Mouse (Mus musculus): ENCODE data around the gene Zfp787. TPM values are rescaled to one million over a fixed set of nuclear protein-coding genes. Genes with fewer than 3 reads are reported as not detected.
"Not testable (repeated sequence)": the region's sequence is repeated elsewhere in the genome, so short reads cannot be mapped to it uniquely, and the experiment has no call there.

The Zfp787 gene
- polyA plus RNA-seq, 1 experiment from 2014 or later: 27.7 TPM

DNA sequence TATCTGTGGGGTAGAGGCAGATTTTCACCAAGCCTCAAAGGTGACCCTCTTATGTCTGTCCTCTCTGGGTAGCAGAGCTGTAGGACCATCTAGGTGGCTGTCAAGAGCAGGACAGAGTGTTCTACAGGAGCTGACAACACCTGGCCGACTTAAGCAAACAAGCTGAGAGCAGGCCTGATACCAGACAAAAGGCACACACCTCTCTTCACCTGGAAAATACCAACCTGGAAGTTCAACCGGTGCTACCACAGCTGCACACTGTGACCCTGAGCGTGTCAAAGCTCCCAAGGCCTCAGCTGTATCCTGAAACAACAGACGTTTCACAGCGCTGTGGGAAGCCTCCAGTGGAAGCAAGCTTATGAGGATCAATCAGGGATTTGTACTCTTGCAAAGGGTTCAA, 8.1 kb downstream of the Zfp787 start:
- no peak for ATAC-seq (ENCODE audit: insufficient number of reproducible peaks, low FRiP score)
- Histone ChIP-seq H3K36me3 (no peaks in the 10 kb centered on the region), H3K9ac (peak overlapping the region; percentile 39; the same call in 1 of the 2 replicates), H3K4me3 (no peak overlapping the region), H3K27ac (ENCODE audit: poor library complexity, severe bottlenecking) (peak overlapping the region; percentile 60), H3K27me3 (replicated peaks) (no peaks in the 10 kb centered on the region), H3K4me1 (replicated peaks) (peaks cover 79% of the 10 kb centered on the region), H3K4me2 (no peak overlapping the region), H3K9me3 (replicated peaks) (no peaks in the 10 kb centered on the region)
- 72% methylated on average over 5 of the region's 5 CpGs for WGBS

- ATAC-seq (ENCODE audit: insufficient number of reproducible peaks, low FRiP score): peak; percentile 66
- peak overlapping the region; percentile 60 for H3K27ac ChIP-seq (ENCODE audit: poor library complexity, severe bottlenecking)
- H3K9me3 ChIP-seq (replicated peaks): no peaks in the 10 kb centered on the region
- no peaks in the 10 kb centered on the region for H3K27me3 ChIP-seq (replicated peaks)
- H3K36me3 ChIP-seq: peaks cover 3% of the 10 kb centered on the region
- peaks cover 75% of the 10 kb centered on the region for H3K4me1 ChIP-seq (replicated peaks)
- H3K4me2 ChIP-seq: peak overlapping the region; percentile 14; the same call in 1 of the 2 replicates
- WGBS: 33% methylated on average over 2 of the region's 2 CpGs
- H3K4me3 ChIP-seq: no peak overlapping the region
- H3K9ac ChIP-seq: no peak overlapping the region
Observed at GRCm38 (mm10) chr7:6146982-6147325, 8.8 kb downstream of the Zfp787 start.

DNA sequence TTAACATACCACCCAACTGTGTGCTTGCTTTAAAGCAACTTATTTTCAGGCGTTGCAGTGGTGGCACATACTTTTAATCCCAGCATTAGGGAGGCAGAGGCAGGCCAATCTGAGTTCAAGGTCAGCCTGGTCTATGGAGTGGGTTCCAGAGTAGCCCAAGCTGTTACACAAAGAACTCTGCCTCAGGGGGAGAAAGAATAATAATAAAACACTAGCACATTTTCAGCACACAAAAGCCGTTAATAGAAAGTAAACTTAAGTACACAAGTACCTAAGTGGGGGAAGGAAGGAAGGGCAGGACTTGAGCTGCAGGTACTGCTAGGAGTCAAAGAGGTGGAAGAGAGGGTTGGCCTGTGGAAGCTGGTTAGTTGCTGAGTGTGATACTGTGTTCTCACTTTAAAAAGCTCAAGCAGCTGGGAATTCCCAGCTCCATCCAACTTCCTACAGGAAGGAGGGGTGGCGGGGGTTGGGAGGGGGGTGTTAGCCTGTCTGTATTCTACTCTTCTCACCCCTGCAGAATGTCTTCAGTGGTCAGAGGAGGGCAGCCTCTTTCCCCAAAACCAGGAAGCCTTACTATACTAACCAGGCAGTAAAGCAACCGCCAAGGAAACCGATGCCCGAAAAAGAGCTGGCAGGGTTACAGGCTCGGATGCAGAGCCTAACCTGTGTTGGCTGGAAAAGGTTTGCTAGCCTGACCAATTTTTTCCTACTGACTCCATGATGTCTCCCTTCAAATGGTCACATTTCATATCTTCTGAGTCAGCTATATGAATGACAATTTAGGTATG, 9.4 kb downstream of the Zfp787 start:
- 0 out of 2 replicates have a peak, but pooled peaks have one; percentile 31 for ATAC-seq (ENCODE audit: insufficient number of reproducible peaks, low FRiP score)
- no peaks in the 10 kb centered on the region for H3K27me3 ChIP-seq (replicated peaks)
- peak overlapping the region; percentile 60 for H3K27ac ChIP-seq (ENCODE audit: poor library complexity, severe bottlenecking)
- no peaks in the 10 kb centered on the region for H3K9me3 ChIP-seq (replicated peaks)
- peaks cover 7% of the 10 kb centered on the region for H3K36me3 ChIP-seq
- H3K9ac ChIP-seq: no peak overlapping the region
- 70% methylated on average over 7 of the region's 7 CpGs for WGBS
- H3K4me2 ChIP-seq: peak overlapping the region; percentile 14
- H3K4me3 ChIP-seq: no peak overlapping the region
- H3K4me1 ChIP-seq (replicated peaks): peaks cover 74% of the 10 kb centered on the region

DNA sequence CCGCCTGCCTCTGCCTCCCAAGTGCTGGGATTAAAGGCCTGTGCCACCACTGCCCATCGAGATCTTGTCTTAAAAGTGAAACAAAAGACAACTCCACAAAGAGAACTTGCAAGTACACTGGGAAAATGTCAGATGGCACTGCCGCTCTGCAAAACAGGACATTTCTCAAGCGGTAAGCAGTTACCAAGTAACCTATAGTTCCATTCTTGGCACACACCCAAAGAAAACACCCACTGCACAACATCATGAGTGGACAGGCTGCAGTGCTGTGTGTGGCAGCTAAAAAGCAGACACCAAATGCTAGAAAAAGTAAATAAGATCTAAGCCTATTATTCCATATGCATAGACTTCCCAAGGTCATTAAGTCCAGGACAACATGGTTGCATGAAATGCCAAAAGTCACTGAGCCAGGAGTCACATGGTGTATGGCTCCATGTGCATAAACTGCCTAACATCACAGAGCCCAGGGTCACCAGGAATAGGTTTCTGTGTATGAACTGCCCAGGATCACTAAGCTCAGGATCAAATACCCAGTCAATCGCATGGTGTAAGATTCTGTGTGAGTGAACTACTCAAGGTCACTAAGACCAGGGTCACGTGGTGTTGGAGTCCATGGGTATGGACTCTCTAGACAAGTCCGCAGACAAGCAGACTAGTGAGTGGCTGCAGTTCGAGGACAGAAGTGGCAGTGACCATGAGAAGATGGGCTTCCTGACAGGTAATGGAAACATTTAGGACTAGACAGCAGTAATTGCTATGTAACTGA, 10.2 kb downstream of the Zfp787 start:
- H3K4me3 ChIP-seq: no peak overlapping the region
- H3K4me1 ChIP-seq (replicated peaks): peaks cover 74% of the 10 kb centered on the region
- H3K27me3 ChIP-seq (replicated peaks): no peaks in the 10 kb centered on the region
- peak overlapping the region; percentile 60 for H3K27ac ChIP-seq (ENCODE audit: poor library complexity, severe bottlenecking)
- no peaks in the 10 kb centered on the region for H3K9me3 ChIP-seq (replicated peaks)
- no peak overlapping the region for H3K9ac ChIP-seq
- ATAC-seq (ENCODE audit: insufficient number of reproducible peaks, low FRiP score): no peak
- H3K4me2 ChIP-seq: peak overlapping the region; percentile 14
- H3K36me3 ChIP-seq: peaks cover 9% of the 10 kb centered on the region
- WGBS: 74% methylated on average over 8 of the region's 8 CpGs

GRCm38 (mm10) chr7:6143991-6144531, 11.7 kb downstream of the Zfp787 start:
- no peak overlapping the region for H3K9ac ChIP-seq
- no peak for ATAC-seq (ENCODE audit: insufficient number of reproducible peaks, low FRiP score)
- H3K4me2 ChIP-seq: peak overlapping the region; percentile 23; the same call in 1 of the 2 replicates

DNA sequence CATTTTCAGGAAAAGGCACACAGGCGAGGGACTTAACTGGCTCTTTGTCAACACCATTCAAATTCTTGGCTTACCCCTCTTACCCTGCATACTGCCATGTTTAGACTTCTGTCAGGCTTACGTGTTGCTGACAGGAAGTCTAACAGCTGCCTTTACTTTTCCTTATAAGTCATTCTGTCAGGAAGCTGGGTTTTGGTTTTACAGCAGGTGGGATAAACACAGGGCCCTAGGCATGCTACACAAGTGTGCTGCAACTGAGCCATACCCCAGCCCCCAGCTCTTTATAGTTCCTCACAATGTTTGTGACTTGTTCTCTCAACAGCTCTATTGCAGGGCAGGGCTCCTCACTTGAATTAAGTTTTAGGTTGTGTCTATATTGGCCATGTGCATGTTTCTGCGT, 16.5 kb downstream of the Zfp787 start:
- Histone ChIP-seq H3K4me2 (no peak overlapping the region), H3K4me3 (no peak overlapping the region), H3K27ac (ENCODE audit: poor library complexity, severe bottlenecking) (no peak overlapping the region), H3K27me3 (replicated peaks) (no peaks in the 10 kb centered on the region), H3K9ac (no peak overlapping the region), H3K4me1 (replicated peaks) (peaks cover 37% of the 10 kb centered on the region), H3K36me3 (peaks cover 51% of the 10 kb centered on the region), H3K9me3 (replicated peaks) (no peaks in the 10 kb centered on the region)
- 63% methylated on average over 3 of the region's 3 CpGs for WGBS
- no peak for ATAC-seq (ENCODE audit: insufficient number of reproducible peaks, low FRiP score)

More at GRCm38 (mm10) chr7:6143991-6144531, 11.7 kb downstream of the Zfp787 start:
- WGBS: 56% methylated on average over 2 of the region's 2 CpGs
- peaks cover 83% of the 10 kb centered on the region for H3K4me1 ChIP-seq (replicated peaks)
- H3K4me3 ChIP-seq: no peak overlapping the region
- no peaks in the 10 kb centered on the region for H3K27me3 ChIP-seq (replicated peaks)
- no peaks in the 10 kb centered on the region for H3K9me3 ChIP-seq (replicated peaks)
- peaks cover 19% of the 10 kb centered on the region for H3K36me3 ChIP-seq
- peak overlapping the region; percentile 60 for H3K27ac ChIP-seq (ENCODE audit: poor library complexity, severe bottlenecking)

- Histone ChIP-seq H3K9ac (no peak overlapping the region), H3K4me1 (replicated peaks) (peaks cover 21% of the 10 kb centered on the region), H3K27ac (ENCODE audit: poor library complexity, severe bottlenecking) (no peak overlapping the region), H3K4me3 (no peak overlapping the region), H3K27me3 (replicated peaks) (no peaks in the 10 kb centered on the region), H3K9me3 (replicated peaks) (peaks cover 26% of the 10 kb centered on the region), H3K4me2 (no peak overlapping the region), H3K36me3 (peaks cover 71% of the 10 kb centered on the region)
- ATAC-seq (ENCODE audit: insufficient number of reproducible peaks, low FRiP score): no peak
Observed at GRCm38 (mm10) chr7:6136497-6136896, 19.3 kb downstream of the Zfp787 start.

GRCm38 (mm10) chr7:6132646-6133045, 23.2 kb downstream of the Zfp787 start:
- Histone ChIP-seq H3K4me3 (no peak overlapping the region), H3K4me2 (no peak overlapping the region), H3K27ac (ENCODE audit: poor library complexity, severe bottlenecking) (no peak overlapping the region), H3K36me3 (peaks cover 71% of the 10 kb centered on the region), H3K9me3 (replicated peaks) (peaks cover 26% of the 10 kb centered on the region), H3K9ac (no peak overlapping the region), H3K4me1 (replicated peaks) (no peaks in the 10 kb centered on the region), H3K27me3 (replicated peaks) (no peaks in the 10 kb centered on the region)
- no peak for ATAC-seq (ENCODE audit: insufficient number of reproducible peaks, low FRiP score)
- 77% methylated on average over 30 of the region's 30 CpGs for WGBS

GRCm38 (mm10) chr7:6130346-6130745, 25.5 kb downstream of the Zfp787 start:
- peaks cover 26% of the 10 kb centered on the region for H3K9me3 ChIP-seq (replicated peaks)
- no peak for ATAC-seq (ENCODE audit: insufficient number of reproducible peaks, low FRiP score)
- WGBS: 41% methylated on average over 4 of the region's 4 CpGs
- no peak overlapping the region for H3K4me2 ChIP-seq
- H3K9ac ChIP-seq: no peak overlapping the region
- no peak overlapping the region for H3K4me3 ChIP-seq
- H3K36me3 ChIP-seq: peaks cover 54% of the 10 kb centered on the region
- no peaks in the 10 kb centered on the region for H3K27me3 ChIP-seq (replicated peaks)
- H3K4me1 ChIP-seq (replicated peaks): peaks cover 4% of the 10 kb centered on the region
- no peak overlapping the region for H3K27ac ChIP-seq (ENCODE audit: poor library complexity, severe bottlenecking)

- ATAC-seq (ENCODE audit: insufficient number of reproducible peaks, low FRiP score): peak; percentile 54
- WGBS: 29% methylated on average over 7 of the region's 7 CpGs
- H3K9me3 ChIP-seq (replicated peaks): peaks cover 3% of the 10 kb centered on the region
- H3K4me1 ChIP-seq (replicated peaks): peaks cover 4% of the 10 kb centered on the region
- H3K27me3 ChIP-seq (replicated peaks): no peaks in the 10 kb centered on the region
- peak overlapping the region; percentile 34; the same call in 1 of the 2 replicates for H3K4me2 ChIP-seq
- no peak overlapping the region for H3K27ac ChIP-seq (ENCODE audit: poor library complexity, severe bottlenecking)
- no peak overlapping the region for H3K4me3 ChIP-seq
- H3K36me3 ChIP-seq: peaks cover 22% of the 10 kb centered on the region
- no peak overlapping the region for H3K9ac ChIP-seq
Observed at GRCm38 (mm10) chr7:6126690-6127448, 28.9 kb downstream of the Zfp787 start.

GRCm38 (mm10) chr7:6121128-6121527, 34.7 kb downstream of the Zfp787 start:
- H3K27ac ChIP-seq (ENCODE audit: poor library complexity, severe bottlenecking); H3K27me3 ChIP-seq (replicated peaks); H3K9me3 ChIP-seq (replicated peaks); H3K36me3 ChIP-seq; H3K4me3 ChIP-seq; ATAC-seq (ENCODE audit: insufficient number of reproducible peaks, low FRiP score); H3K4me1 ChIP-seq (replicated peaks); H3K9ac ChIP-seq; H3K4me2 ChIP-seq: not testable (repeated sequence)
- 67% methylated on average over 1 of the region's 1 CpGs for WGBS

Measured in heart, embryonic 12.5 days (tissue).